Mouse (Mus musculus) bone marrow macrophage, adult 2 months (primary cell): ENCODE data around the gene Hrk.

Source experiments
- CTCF ChIP-seq: IDR thresholded peaks from 2 replicates; pipeline ENCODE4 v1.5.1; 2012; ENCODE audit warnings: low read depth, mild to moderate bottlenecking, low read length, moderate library complexity
- POLR2A ChIP-seq: IDR thresholded peaks from 2 replicates; pipeline ENCODE4 v1.6.1; 2012; ENCODE audit warnings: mild to moderate bottlenecking, low read depth, low read length, borderline replicate concordance

DNA sequence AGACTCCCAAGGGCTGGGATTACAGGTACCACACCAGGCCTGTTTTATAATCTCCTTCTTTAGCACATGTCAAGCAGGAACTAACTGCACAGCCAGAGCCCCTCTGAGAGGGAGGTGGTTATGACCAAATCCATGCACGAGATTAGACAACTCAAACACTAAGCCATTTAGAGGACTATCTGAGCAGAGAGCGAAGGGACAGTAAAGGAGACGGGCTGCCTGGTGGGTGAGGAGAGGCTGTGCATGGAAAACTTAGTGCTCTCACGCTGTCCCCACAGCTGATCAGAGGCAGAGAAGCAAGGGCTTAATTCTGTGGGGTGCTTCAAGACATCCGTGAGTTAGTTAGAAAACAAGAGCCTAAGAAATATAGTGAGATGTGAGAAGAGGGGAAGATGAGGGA lies 49.6 kb downstream of the Hrk start:
- TF ChIP-seq POLR2A (no peak), CTCF (no peak)
